Mouse (Mus musculus) testis, postnatal 10 days (tissue): ENCODE measurements around the gene Mrpl37.

ENCODE experiments used
- DNase-seq: peaks from one replicate; pipeline ENCODE4 v3.0.0; 2021; ENCODE audit warnings: low spot score

Mrpl37 gene

GRCm38 (mm10) chr4:107017257-107017656 lies 49.4 kb downstream of the Mrpl37 start:
- no peak for DNase-seq

- no peak for DNase-seq
These were observed 50.6 kb downstream of the Mrpl37 start for GRCm38 (mm10) chr4:107015971-107016511.

GRCm38 (mm10) chr4:107013817-107014260 lies 52.8 kb downstream of the Mrpl37 start:
- DNase-seq, result no peak

- DNase-seq, result no peak
These were observed 53.4 kb downstream of the Mrpl37 start for GRCm38 (mm10) chr4:107013119-107013816.

GRCm38 (mm10) chr4:107012574-107012973 lies 54.1 kb downstream of the Mrpl37 start:
- no peak for DNase-seq

- DNase-seq, result no peak
These were observed 54.6 kb downstream of the Mrpl37 start for GRCm38 (mm10) chr4:107012005-107012478.

GRCm38 (mm10) chr4:107011325-107012004 lies 55.2 kb downstream of the Mrpl37 start:
- DNase-seq, result no peak

GRCm38 (mm10) chr4:107009548-107009947 lies 57.1 kb downstream of the Mrpl37 start:
- no peak for DNase-seq

- no peak for DNase-seq
These were observed 58.5 kb downstream of the Mrpl37 start for GRCm38 (mm10) chr4:107008161-107008560.

- DNase-seq, result no peak
These were observed 59.3 kb downstream of the Mrpl37 start for GRCm38 (mm10) chr4:107007359-107007758.

GRCm38 (mm10) chr4:107006807-107007206 lies 59.9 kb downstream of the Mrpl37 start:
- no peak for DNase-seq

GRCm38 (mm10) chr4:107006229-107006628 lies 60.4 kb downstream of the Mrpl37 start:
- DNase-seq, result no peak
